Mouse (Mus musculus) common myeloid progenitor, adult 5-6 weeks (primary cell): Measurements from ENCODE around the gene Acox1. TPM values are rescaled to one million over a fixed set of nuclear protein-coding genes. Genes with fewer than 3 reads are reported as not detected.
A peak's percentile ranks its signal among the peaks of the same experiment; 100 is the strongest.

Experiments used
- ATAC-seq: replicated peaks from 2 replicates; pipeline ENCODE4 v1.8.0; 2016; ENCODE audit warnings: low read depth, mild to moderate bottlenecking, moderate TSS enrichment, inconsistent platforms; ENCODE audit not compliant: poor library complexity, severe bottlenecking
- total RNA-seq: library from RNA; stranded (forward); fragments of 200-1000, 187-1606 nt; gene quantifications from 2 replicates; pipeline ENCODE4 v1.2.3, GENCODE M21; 2017

Gene Acox1
- total RNA-seq, 1 experiment from 2014 or later = 25.9 TPM

GRCm38 (mm10) chr11:116132366-116133333, 66.2 kb downstream of the Acox1 start:
- no peak for ATAC-seq

GRCm38 (mm10) chr11:116131349-116132170, 67.3 kb downstream of the Acox1 start:
- ATAC-seq = no peak

DNA sequence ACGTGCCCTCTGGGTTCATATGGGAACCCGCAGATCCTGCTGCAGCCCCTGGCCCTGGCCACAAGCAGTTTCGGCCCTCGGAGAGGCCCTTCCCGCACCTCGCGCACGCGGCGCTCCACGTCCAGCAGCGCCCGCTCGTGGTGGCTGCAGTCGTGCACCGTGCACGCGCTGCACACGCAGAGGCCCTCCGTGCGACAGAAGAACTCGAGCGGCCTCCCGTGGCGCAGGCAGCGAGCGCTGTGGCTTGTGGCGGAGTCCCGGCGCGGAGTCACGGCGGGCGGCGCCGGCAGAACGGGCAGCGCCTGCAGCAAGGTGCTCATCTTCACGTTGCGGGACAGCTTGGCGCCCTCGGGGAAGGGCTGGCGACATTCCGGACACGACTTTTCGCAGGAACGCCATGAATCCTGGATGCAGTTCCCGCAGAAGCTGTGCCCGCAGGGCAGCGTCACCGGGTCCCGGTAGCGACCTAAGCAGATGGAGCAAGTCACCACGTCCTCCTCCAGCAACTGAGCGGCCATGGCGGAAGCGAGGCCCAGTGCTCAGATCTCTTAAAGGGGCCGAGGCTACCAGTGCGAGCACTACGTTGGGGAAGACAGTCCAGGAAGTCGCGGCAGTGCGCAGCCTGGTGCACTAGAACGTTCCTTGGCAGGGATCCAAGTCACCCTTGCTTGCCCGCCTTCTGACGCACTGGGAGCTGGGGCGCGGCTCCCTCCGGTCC, 68.2 kb downstream of the Acox1 start, which contains the start of gene Trim65:
Gene Trim65, minus strand, starts transcription at position 641 of the 718 bp plus-strand sequence.
- peak; percentile 69 for ATAC-seq

DNA sequence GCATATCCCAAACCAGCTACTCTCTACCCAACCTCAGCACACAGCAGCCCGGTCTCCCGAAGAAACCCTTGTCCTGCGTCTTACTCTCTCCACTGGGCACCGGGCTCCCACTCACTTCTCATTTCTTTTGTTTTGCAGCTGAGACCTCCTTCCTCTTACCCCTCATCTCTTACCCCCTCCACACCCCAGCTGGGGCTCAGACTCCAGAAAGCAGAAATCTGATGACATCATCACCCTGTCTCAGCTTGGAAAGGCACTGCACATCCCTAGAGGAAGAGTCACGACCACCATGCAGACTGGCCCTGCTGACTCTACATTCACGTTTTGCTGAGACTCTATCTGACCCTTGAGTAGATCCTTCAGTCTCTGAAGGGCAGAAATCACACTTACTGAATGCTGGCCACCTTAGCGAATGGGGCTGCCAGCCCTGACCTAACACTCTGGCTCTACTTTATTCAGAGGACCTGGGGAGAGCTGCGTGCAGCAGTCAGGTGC, 68.8 kb downstream of the Acox1 start:
- peak; percentile 55 for ATAC-seq

- ATAC-seq = no peak
These were observed 69.6 kb downstream of the Acox1 start for GRCm38 (mm10) chr11:116129091-116129790.

GRCm38 (mm10) chr11:116127986-116128385, 70.9 kb downstream of the Acox1 start:
- no peak for ATAC-seq

DNA sequence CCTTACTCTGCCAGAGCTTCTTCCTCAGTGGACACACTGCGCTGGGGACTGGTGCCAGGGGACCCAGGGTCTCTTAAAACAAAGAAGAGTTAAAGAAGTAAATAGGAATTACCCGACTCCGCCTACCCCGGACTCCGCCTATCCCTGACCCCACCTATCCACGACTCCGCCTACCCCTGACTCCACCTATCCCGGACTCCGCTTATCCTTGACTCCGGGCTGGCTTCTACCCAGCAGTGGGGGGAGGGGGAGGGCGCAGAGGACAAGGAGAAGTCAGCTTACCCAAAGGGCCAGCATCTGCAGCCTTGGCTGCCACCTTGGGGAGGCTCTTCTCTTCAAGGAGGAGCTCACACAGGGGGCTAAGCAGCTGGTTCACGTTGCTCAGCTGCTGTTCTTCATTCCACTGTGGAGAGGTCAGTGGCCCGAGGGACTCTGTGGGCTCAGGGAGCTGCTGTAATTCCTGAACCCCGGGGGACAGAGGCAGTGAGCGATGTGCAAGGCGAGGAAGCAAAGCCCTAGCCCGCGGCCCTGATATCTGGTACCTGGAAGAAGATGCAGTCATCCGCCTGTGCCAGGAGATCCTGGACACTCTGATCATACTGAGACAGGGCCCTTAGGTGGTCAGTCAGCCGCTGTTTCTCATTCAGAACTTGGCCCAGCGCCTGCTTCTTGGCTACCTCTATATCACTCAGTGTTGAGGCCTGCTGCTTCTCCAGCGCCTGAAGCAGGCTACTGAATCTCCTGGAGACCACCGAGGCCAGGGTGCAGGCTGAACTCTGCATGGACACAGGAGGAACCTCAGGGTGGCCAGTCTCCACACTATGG, 71.5 kb downstream of the Acox1 start, which contains the start of gene Trim47:
Gene Trim47, minus strand, starts transcription at position 55 of the 825 bp plus-strand sequence.
- no peak for ATAC-seq

- no peak for ATAC-seq
These were observed 72.6 kb downstream of the Acox1 start for GRCm38 (mm10) chr11:116126261-116126660.

Other genes with a start within 250 kb of the Acox1 start
- 0.29 and 5.1 TPM in 2 replicates for gene Itgb4, start 224.3 kb downstream of the Acox1 start, total RNA-seq
- 34.6 and 43.6 TPM in 2 replicates for gene Galk1, start 186.3 kb downstream of the Acox1 start, total RNA-seq
- gene H3f3b, start 171.1 kb downstream of the Acox1 start, total RNA-seq = 867 and 869 TPM in 2 replicates
- 15.8 and 28.5 TPM in 2 replicates for gene Unk, start 168.7 kb downstream of the Acox1 start, total RNA-seq
- gene Unc13d, start 121.1 kb downstream of the Acox1 start, total RNA-seq = 29.7 and 29.9 TPM in 2 replicates
- gene Wbp2, start 112.0 kb downstream of the Acox1 start, total RNA-seq = 26.2 and 32.7 TPM in 2 replicates
- gene Trim47, start 71.8 kb downstream of the Acox1 start, total RNA-seq = 5.8 and 11.3 TPM in 2 replicates
- 9.9 and 12.5 TPM in 2 replicates for gene Trim65, start 67.9 kb downstream of the Acox1 start, total RNA-seq
- gene Mrpl38, start 60.2 kb downstream of the Acox1 start, total RNA-seq = 38.7 and 40.5 TPM in 2 replicates
- 20.2 and 21.7 TPM in 2 replicates for gene Fbf1, start 30.9 kb downstream of the Acox1 start, total RNA-seq
- 21.5 and 34.3 TPM in 2 replicates for gene Ten1, start 190 bp downstream of the Acox1 start, total RNA-seq
- 2.2 and 2.6 TPM in 2 replicates for gene Evpl, start 39.0 kb upstream of the Acox1 start, total RNA-seq
- gene Srp68, start 75.2 kb upstream of the Acox1 start, total RNA-seq = 56.9 and 62.6 TPM in 2 replicates
- not detected in 2 replicates for gene Galr2, start 81.9 kb upstream of the Acox1 start, total RNA-seq
- 19.5 and 34.3 TPM in 2 replicates for gene Exoc7, start 108.2 kb upstream of the Acox1 start, total RNA-seq
- not detected in 2 replicates for gene Foxj1, start 136.4 kb upstream of the Acox1 start, total RNA-seq
- gene Rnf157, start 214.0 kb upstream of the Acox1 start, total RNA-seq = 7.0 and 9.2 TPM in 2 replicates
- gene Ubald2, start 235.0 kb upstream of the Acox1 start, total RNA-seq = 60.7 and 82.5 TPM in 2 replicates